In genomic region chr10:30419391-30420043, GRCm38 (mm10) we compare ENCODE assay signal across 7 mouse cellular contexts.
DNase-seq lines count a peak whose midpoint lies in the region; ATAC-seq lines count a peak whose summit lies in the region.

No protein-coding gene starts in this region.

- H3K27ac ChIP-seq in forebrain, embryonic 14.5 days (ENCODE audit: low read depth, low read length): no peak overlapping the region
- H3K27ac ChIP-seq in midbrain, embryonic 12.5 days (replicated peaks): no peak overlapping the region

- no peak overlapping the region for H3K4me3 ChIP-seq in forebrain, embryonic 14.5 days (ENCODE audit: low read depth, low read length)
- H3K4me3 ChIP-seq in midbrain, embryonic 12.5 days: no peak overlapping the region

- no peak overlapping the region for H3K4me2 ChIP-seq in forebrain, embryonic 14.5 days (ENCODE audit: low read length)
- no peak overlapping the region for H3K4me2 ChIP-seq in midbrain, embryonic 12.5 days (replicated peaks)

- H3K9me3 ChIP-seq in forebrain, embryonic 14.5 days (replicated peaks; ENCODE audit: control insufficient read depth, low read length): no peaks in the 10 kb centered on the region
- no peaks in the 10 kb centered on the region for H3K9me3 ChIP-seq in midbrain, embryonic 12.5 days

- H3K27me3 ChIP-seq in forebrain, embryonic 14.5 days (replicated peaks; ENCODE audit: control insufficient read depth, insufficient read depth, low read length): no peaks in the 10 kb centered on the region
- H3K27me3 ChIP-seq in midbrain, embryonic 12.5 days: no peaks in the 10 kb centered on the region

- no peaks in the 10 kb centered on the region for H3K36me3 ChIP-seq in forebrain, embryonic 14.5 days (ENCODE audit: control insufficient read depth, insufficient read depth, low read length)
- no peaks in the 10 kb centered on the region for H3K36me3 ChIP-seq in midbrain, embryonic 12.5 days

- H3K9ac ChIP-seq in forebrain, embryonic 14.5 days (ENCODE audit: low read length): no peak overlapping the region
- H3K9ac ChIP-seq in midbrain, embryonic 12.5 days (replicated peaks): no peak overlapping the region

- H3K4me1 ChIP-seq in forebrain, embryonic 14.5 days (ENCODE audit: control insufficient read depth, insufficient read depth, low read length): no peaks in the 10 kb centered on the region
- H3K4me1 ChIP-seq in midbrain, embryonic 12.5 days: no peaks in the 10 kb centered on the region

- DNase-seq in left cerebral cortex, postnatal 14 days (ENCODE audit: low spot score in 2 of 2): peak; percentile 20 to 44
- no peak for DNase-seq in left cerebral cortex, postnatal 36 days (ENCODE audit: low spot score in 2 of 2)
- peak; percentile 21 for DNase-seq in R1 (ENCODE audit: low read depth, low spot score)
- peak; percentile 73 for DNase-seq in forebrain, embryonic 14.5 days (ENCODE audit: low spot score)
- DNase-seq in testis, postnatal 10 days (ENCODE audit: low spot score): no peak
- no peak for DNase-seq in heart, adult 8-10 months (ENCODE audit: low spot score)

- 40% methylated on average over 6 of the region's 6 CpGs for WGBS in forebrain, embryonic 14.5 days
- WGBS in midbrain, embryonic 12.5 days: 46% methylated on average over 6 of the region's 6 CpGs

- peak; percentile 63; the same call in 1 of the 2 replicates for ATAC-seq in forebrain, embryonic 14.5 days
- ATAC-seq in midbrain, embryonic 12.5 days (ENCODE audit: low FRiP score, low read depth): 0 out of 2 replicates have a peak, but pooled peaks have one; percentile 54

- intact Hi-C loops in left cerebral cortex, postnatal 14 days (cut with DNase I): loop anchor here (5.0 kb wide), 1 partner anchor 887 kb away; no protein-coding TSS in a partner anchor
- intact Hi-C loops in left cerebral cortex, postnatal 36 days (cut with DNase I): loop anchor here (5.0 kb wide), 1 partner anchor 887 kb away; no protein-coding TSS in a partner anchor

Comparison
In these comparisons a context has a peak if more than half of its experiments do, and no peak if none do; other contexts are left out.
1. DNase-seq: peak in left cerebral cortex, postnatal 14 days (2 of 2), R1 (single experiment) and forebrain, embryonic 14.5 days (single experiment); none in left cerebral cortex, postnatal 36 days (0 of 2), testis, postnatal 10 days (single experiment) and heart, adult 8-10 months (single experiment).